Mouse (Mus musculus) cerebellum, postnatal 4 days (tissue): ENCODE data around the gene Acp5.

Experiments used
- DNase-seq, 2 experiments: peaks; one replicate each; pipeline ENCODE4 v3.0.0; 2022; ENCODE audit warnings: low spot score in 2 of 2, mixed read lengths in 1 of 2

Gene Acp5

GRCm38 (mm10) chr9:22143108-22144037, 7.9 kb upstream of the Acp5 start:
- peak; percentile 82 to 91 for DNase-seq

GRCm38 (mm10) chr9:22139746-22140145, 4.2 kb upstream of the Acp5 start:
- DNase-seq = no peak

- peak in 1 of 2 experiments; percentile 47 for DNase-seq
Measured at GRCm38 (mm10) chr9:22138480-22138879, 3.0 kb upstream of the Acp5 start.

- DNase-seq = no peak
Measured at GRCm38 (mm10) chr9:22136765-22137547, 1.4 kb upstream of the Acp5 start.

GRCm38 (mm10) chr9:22134988-22135643, 395 bp downstream of the Acp5 start:
- DNase-seq = no peak

GRCm38 (mm10) chr9:22134246-22134890, 1.1 kb downstream of the Acp5 start:
- DNase-seq = no peak

- no peak for DNase-seq
Measured at GRCm38 (mm10) chr9:22132220-22132619, 3.3 kb downstream of the Acp5 start.

- no peak for DNase-seq
Measured at GRCm38 (mm10) chr9:22131226-22131981, 4.1 kb downstream of the Acp5 start.

- no peak for DNase-seq
Measured at GRCm38 (mm10) chr9:22125246-22126027, 10.1 kb downstream of the Acp5 start.

- DNase-seq = no peak
Measured at GRCm38 (mm10) chr9:22124169-22124568, 11.3 kb downstream of the Acp5 start.

GRCm38 (mm10) chr9:22123069-22123609, 12.4 kb downstream of the Acp5 start:
- no peak for DNase-seq

GRCm38 (mm10) chr9:22122005-22122404, 13.5 kb downstream of the Acp5 start:
- no peak for DNase-seq

GRCm38 (mm10) chr9:22121545-22121944, 14.0 kb downstream of the Acp5 start:
- no peak for DNase-seq

- no peak for DNase-seq
Measured at GRCm38 (mm10) chr9:22119543-22119942, 16.0 kb downstream of the Acp5 start.

GRCm38 (mm10) chr9:22117754-22118456, 17.6 kb downstream of the Acp5 start:
- DNase-seq = peak in 1 of 2 experiments; percentile 52

- DNase-seq = peak; percentile 77 to 87
Measured at GRCm38 (mm10) chr9:22116740-22117426, 18.6 kb downstream of the Acp5 start, which contains the start of gene Elof1. Elof1 (minus strand) TSS chr9:22117172.

GRCm38 (mm10) chr9:22116086-22116485, 19.4 kb downstream of the Acp5 start:
- peak in 1 of 2 experiments; percentile 44 for DNase-seq

GRCm38 (mm10) chr9:22115635-22116034, 19.9 kb downstream of the Acp5 start:
- no peak for DNase-seq
